Mouse (Mus musculus) heart, embryonic 14.5 days (tissue): ENCODE results near the gene Adra2a. TPM values are rescaled to one million over a fixed set of nuclear protein-coding genes. Genes with fewer than 3 reads are reported as not detected.

Experiments used
- ATAC-seq: fragments of 200-750 bp; cut with Nextera tagmentation; 2 replicates; pipeline ENCODE4 v1.8.0; 2017; ENCODE audit warnings: low read depth, moderate TSS enrichment; ENCODE audit not compliant: insufficient number of reproducible peaks, insufficient read depth, low FRiP score
- H3K27ac ChIP-seq, 2 experiments: fragments of 200-500 bp in 1 of 2; fragments of 300-500 bp in 1 of 2; sonication (generic) in 1 of 2; replicated peaks in 1 of 2; 2 replicates each; pipeline ENCODE4 v1.5.1; 2012 to 2014; ENCODE audit warnings: low read depth in 2 of 2, low read length in 2 of 2, control low read depth in 1 of 2, mild to moderate bottlenecking in 1 of 2, mixed read lengths in 1 of 2; ENCODE audit not compliant: control insufficient read depth in 1 of 2, insufficient read depth in 1 of 2
- H3K27me3 ChIP-seq: fragments of 300-500 bp; sonication (generic); 2 replicates; pipeline ENCODE4 v1.6.1; 2014; ENCODE audit warnings: mild to moderate bottlenecking, low read length, control low read depth; ENCODE audit not compliant: control insufficient read depth, insufficient read depth
- H3K36me3 ChIP-seq: fragments of 300-500 bp; sonication (generic); 2 replicates; pipeline ENCODE4 v1.6.1; 2014; ENCODE audit warnings: mild to moderate bottlenecking, control low read depth, low read length, mixed read lengths; ENCODE audit not compliant: control insufficient read depth, insufficient read depth
- H3K4me1 ChIP-seq, 2 experiments: fragments of 200-500 bp in 1 of 2; fragments of 300-500 bp in 1 of 2; sonication (generic) in 1 of 2; 2 replicates each; pipeline ENCODE4 v1.6.1; 2012 to 2014; ENCODE audit warnings: low read length in 2 of 2, control low read depth in 1 of 2, mixed read lengths in 1 of 2; ENCODE audit not compliant: control insufficient read depth in 2 of 2, insufficient read depth in 2 of 2
- H3K4me2 ChIP-seq: fragments of 300-500 bp; sonication (generic); 2 replicates; pipeline ENCODE4 v1.6.1; 2014; ENCODE audit warnings: mild to moderate bottlenecking, low read length
- H3K4me3 ChIP-seq, 2 experiments: fragments of 200-500 bp in 1 of 2; fragments of 300-500 bp in 1 of 2; sonication (generic) in 1 of 2; 2 replicates each; pipeline ENCODE4 v1.5.1; 2012 to 2014; ENCODE audit warnings: low read length in 2 of 2, mild to moderate bottlenecking in 2 of 2, control low read depth in 1 of 2, low read depth in 1 of 2, moderate library complexity in 1 of 2; ENCODE audit not compliant: control insufficient read depth in 1 of 2, insufficient read depth in 1 of 2
- H3K9ac ChIP-seq: fragments of 300-500 bp; sonication (generic); 2 replicates; pipeline ENCODE4 v1.6.1; 2014; ENCODE audit warnings: mild to moderate bottlenecking, low read length
- H3K9me3 ChIP-seq: fragments of 300-500 bp; sonication (generic); 2 replicates; pipeline ENCODE4 v1.6.1; 2016; ENCODE audit warnings: low read length, control low read depth; ENCODE audit not compliant: control insufficient read depth
- WGBS: fragments of 180-500 bp; shearing (Covaris S2); extraction: QIAGEN DNeasy Blood & Tissue Kit; methylation state at CpG from one replicate; pipeline ENCODE4 v1.1.7; 2014; 5-methylcytosine and 5-hydroxymethylcytosine counted together
- polyA plus RNA-seq: library from polyadenylated mRNA; unstranded; fragments of >200 nt; fragmentation: Nextera tagmentation; extraction: Ambion mirVana; gene quantifications from 2 replicates; pipeline ENCODE4 v1.2.1, GENCODE M21; 2014

Gene Adra2a
- polyA plus RNA-seq, 1 experiment from 2014 or later = not detected

GRCm38 (mm10) chr19:54041029-54041367 lies 3.0 kb upstream of the Adra2a start:
- no peak overlapping the region for H3K4me3 ChIP-seq
- H3K36me3 ChIP-seq = peaks cover 6% of the 10 kb centered on the region
- peaks cover 16% of the 10 kb centered on the region for H3K27me3 ChIP-seq
- 0 out of 2 replicates have a peak overlapping the region, but pooled peaks have one; percentile 3 for H3K4me2 ChIP-seq
- H3K9ac ChIP-seq = no peak overlapping the region
- H3K9me3 ChIP-seq = no peaks in the 10 kb centered on the region
- no peak overlapping the region for H3K27ac ChIP-seq
- no peak for ATAC-seq
- peaks cover 7 to 15% of the 10 kb centered on the region in 2 experiments; a peak in 3 of 4 replicates for H3K4me1 ChIP-seq
- 17% methylated on average over 5 of the region's 5 CpGs for WGBS

- Histone ChIP-seq H3K9me3 (no peaks in the 10 kb centered on the region), H3K27me3 (peaks cover 53% of the 10 kb centered on the region), H3K4me3 (peak overlapping the region; percentile 55 to 59), H3K4me1 (peaks cover 20 to 34% of the 10 kb centered on the region in 2 experiments), H3K27ac (no peak overlapping the region), H3K4me2 (peak overlapping the region; percentile 100), H3K36me3 (no peaks in the 10 kb centered on the region), H3K9ac (peak overlapping the region; percentile 62)
- peak; percentile 58; the same call in 1 of the 2 replicates for ATAC-seq
- under 1% methylated on average over 59 of the region's 59 CpGs for WGBS
Observed at GRCm38 (mm10) chr19:54044507-54045371, 788 bp downstream of the Adra2a start.

DNA sequence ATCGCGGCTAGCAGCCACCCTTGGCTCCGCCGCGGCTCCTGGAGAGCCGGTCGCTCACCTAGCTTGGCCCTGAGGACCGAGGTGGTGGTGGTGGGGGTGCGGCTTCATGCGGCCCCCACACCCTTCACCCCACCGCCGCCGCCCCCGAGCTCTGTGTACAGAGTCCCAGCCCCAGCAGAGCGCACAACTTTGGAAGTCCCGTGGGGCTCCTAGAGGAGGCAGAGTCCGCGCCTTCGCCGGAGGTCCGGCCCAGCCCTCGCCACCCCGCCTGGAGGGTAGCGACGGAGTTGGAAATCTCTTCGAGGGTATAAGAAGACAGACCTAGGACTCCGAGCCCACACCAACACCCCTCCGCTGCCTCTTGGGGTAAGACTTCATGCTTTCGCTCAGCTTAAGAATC lies 1.5 kb downstream of the Adra2a start:
- WGBS = under 1% methylated on average over 29 of the region's 29 CpGs
- no peak overlapping the region for H3K27ac ChIP-seq
- peak overlapping the region; percentile 100 for H3K4me2 ChIP-seq
- peak overlapping the region; percentile 62 for H3K9ac ChIP-seq
- H3K27me3 ChIP-seq = peaks cover 59% of the 10 kb centered on the region
- no peaks in the 10 kb centered on the region for H3K9me3 ChIP-seq
- H3K4me3 ChIP-seq = peak overlapping the region; percentile 55 to 59
- no peak for ATAC-seq
- H3K4me1 ChIP-seq = peaks cover 20 to 34% of the 10 kb centered on the region in 2 experiments
- no peaks in the 10 kb centered on the region for H3K36me3 ChIP-seq

DNA sequence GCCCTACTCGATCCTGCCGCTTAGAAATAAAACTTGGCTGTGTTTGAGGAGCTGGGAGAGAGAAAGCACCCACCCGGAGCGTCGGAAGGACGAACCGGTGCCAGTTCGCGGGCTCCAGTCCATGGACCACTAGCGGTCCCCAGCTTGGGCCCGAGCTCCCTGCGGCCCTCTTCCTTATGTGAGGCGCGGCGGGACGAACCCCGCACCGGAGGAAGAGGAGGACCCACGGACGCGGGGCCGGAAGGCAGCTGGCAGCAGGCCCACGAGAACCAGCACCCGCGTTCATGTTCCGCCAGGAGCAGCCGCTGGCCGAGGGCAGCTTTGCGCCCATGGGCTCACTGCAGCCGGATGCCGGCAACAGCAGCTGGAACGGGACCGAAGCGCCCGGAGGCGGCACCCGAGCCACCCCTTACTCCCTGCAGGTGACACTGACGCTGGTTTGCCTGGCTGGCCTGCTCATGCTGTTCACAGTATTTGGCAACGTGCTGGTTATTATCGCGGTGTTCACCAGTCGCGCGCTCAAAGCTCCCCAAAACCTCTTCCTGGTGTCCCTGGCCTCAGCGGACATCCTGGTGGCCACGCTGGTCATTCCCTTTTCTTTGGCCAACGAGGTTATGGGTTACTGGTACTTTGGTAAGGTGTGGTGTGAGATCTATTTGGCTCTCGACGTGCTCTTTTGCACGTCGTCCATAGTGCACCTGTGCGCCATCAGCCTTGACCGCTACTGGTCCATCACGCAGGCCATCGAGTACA lies 2.2 kb downstream of the Adra2a start:
- peak overlapping the region; percentile 30; the same call in 1 of the 2 replicates for H3K9ac ChIP-seq
- H3K36me3 ChIP-seq = no peaks in the 10 kb centered on the region
- no peaks in the 10 kb centered on the region for H3K9me3 ChIP-seq
- ATAC-seq = no peak
- peaks cover 18 to 34% of the 10 kb centered on the region in 2 experiments for H3K4me1 ChIP-seq
- H3K4me3 ChIP-seq = peak overlapping the region; percentile 55 to 59
- peak overlapping the region; percentile 100 for H3K4me2 ChIP-seq
- WGBS = 1% methylated on average over 53 of the region's 55 CpGs
- H3K27ac ChIP-seq = no peak overlapping the region
- H3K27me3 ChIP-seq = peaks cover 60% of the 10 kb centered on the region

DNA sequence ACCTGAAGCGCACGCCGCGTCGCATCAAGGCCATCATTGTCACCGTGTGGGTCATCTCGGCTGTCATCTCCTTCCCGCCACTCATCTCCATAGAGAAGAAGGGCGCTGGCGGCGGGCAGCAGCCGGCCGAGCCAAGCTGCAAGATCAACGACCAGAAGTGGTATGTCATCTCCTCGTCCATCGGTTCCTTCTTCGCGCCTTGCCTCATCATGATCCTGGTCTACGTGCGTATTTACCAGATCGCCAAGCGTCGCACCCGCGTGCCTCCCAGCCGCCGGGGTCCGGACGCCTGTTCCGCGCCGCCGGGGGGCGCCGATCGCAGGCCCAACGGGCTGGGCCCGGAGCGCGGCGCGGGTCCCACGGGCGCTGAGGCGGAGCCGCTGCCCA lies 2.7 kb downstream of the Adra2a start:
- no peaks in the 10 kb centered on the region for H3K9me3 ChIP-seq
- ATAC-seq = no peak
- no peak overlapping the region for H3K27ac ChIP-seq
- peaks cover 63% of the 10 kb centered on the region for H3K27me3 ChIP-seq
- peak overlapping the region; percentile 100 for H3K4me2 ChIP-seq
- peak overlapping the region; percentile 55 to 59 for H3K4me3 ChIP-seq
- H3K36me3 ChIP-seq = no peaks in the 10 kb centered on the region
- H3K9ac ChIP-seq = peak overlapping the region; percentile 52; the same call in 1 of the 2 replicates
- WGBS = 1% methylated on average over 45 of the region's 46 CpGs
- H3K4me1 ChIP-seq = peaks cover 18 to 34% of the 10 kb centered on the region in 2 experiments

GRCm38 (mm10) chr19:54047386-54048050 lies 3.6 kb downstream of the Adra2a start:
- Histone ChIP-seq H3K36me3 (no peaks in the 10 kb centered on the region), H3K9me3 (no peaks in the 10 kb centered on the region), H3K27me3 (peaks cover 63% of the 10 kb centered on the region), H3K4me2 (peak overlapping the region; percentile 100), H3K4me1 (peaks cover 18 to 34% of the 10 kb centered on the region in 2 experiments), H3K4me3 (peak overlapping the region; percentile 55 to 59), H3K27ac (no peak overlapping the region), H3K9ac (peak overlapping the region; percentile 52; the same call in 1 of the 2 replicates)
- ATAC-seq = no peak
- 3% methylated on average over 27 of the region's 27 CpGs for WGBS

GRCm38 (mm10) chr19:54048161-54048885 lies 4.4 kb downstream of the Adra2a start:
- Histone ChIP-seq H3K27me3 (peaks cover 66% of the 10 kb centered on the region), H3K36me3 (no peaks in the 10 kb centered on the region), H3K9me3 (no peaks in the 10 kb centered on the region), H3K27ac (no peak overlapping the region), H3K4me2 (peak overlapping the region; percentile 11; the same call in 1 of the 2 replicates), H3K9ac (no peak overlapping the region), H3K4me1 (peaks cover 18 to 34% of the 10 kb centered on the region in 2 experiments), H3K4me3 (no peak overlapping the region)
- 8% methylated on average over 13 of the region's 13 CpGs for WGBS
- no peak for ATAC-seq
